Mouse (Mus musculus) T-helper 1 cell (primary cell): ENCODE results near the gene Tpt1.

Experiments used
- in situ Hi-C: fragments of 300-600 bp; cut with MboI, MseI; formaldehyde crosslinking; loops from one replicate; pipeline ENCODE4 v1.15.1; 2025; ENCODE audit warnings: high pct_unique_total_duplicates

Tpt1 gene

GRCm38 (mm10) chr14:75844867-75845697, at the start of gene Tpt1:
Gene Tpt1 (plus strand): TSS chr14:75845093.
- in situ Hi-C loops = no loop called here

- in situ Hi-C loops = no loop called here
These were observed 49.0 kb upstream of the Tpt1 start for GRCm38 (mm10) chr14:75795918-75796317.

- in situ Hi-C loops = no loop called here
These were observed 47.0 kb upstream of the Tpt1 start for GRCm38 (mm10) chr14:75797769-75798386.

- in situ Hi-C loops = no loop called here
These were observed 37.1 kb upstream of the Tpt1 start for GRCm38 (mm10) chr14:75807800-75808199.

GRCm38 (mm10) chr14:75809931-75810330, 35.0 kb upstream of the Tpt1 start:
- in situ Hi-C loops = loop anchor here (10.0 kb wide), 1 partner anchor 295 kb away; no protein-coding TSS in a partner anchor

GRCm38 (mm10) chr14:75818528-75818927, 26.4 kb upstream of the Tpt1 start:
- in situ Hi-C loops = loop anchor here (10.0 kb wide), 1 partner anchor 304 kb away; no protein-coding TSS in a partner anchor

- in situ Hi-C loops = loop anchor here (10.0 kb wide), 1 partner anchor 305 kb away; no protein-coding TSS in a partner anchor
These were observed 25.6 kb upstream of the Tpt1 start for GRCm38 (mm10) chr14:75819341-75819740.

GRCm38 (mm10) chr14:75820007-75820406, 24.9 kb upstream of the Tpt1 start:
- in situ Hi-C loops = no loop called here

- in situ Hi-C loops = loop anchor here (5.0 kb wide), 1 partner anchor 35 kb away; no protein-coding TSS in a partner anchor
These were observed 18.0 kb upstream of the Tpt1 start for GRCm38 (mm10) chr14:75826851-75827410.

GRCm38 (mm10) chr14:75828221-75828620, 16.7 kb upstream of the Tpt1 start:
- in situ Hi-C loops = loop anchor here (5.0 kb wide), 1 partner anchor 36 kb away; no protein-coding TSS in a partner anchor

GRCm38 (mm10) chr14:75828866-75829806, 15.8 kb upstream of the Tpt1 start:
- in situ Hi-C loops = loop anchor here (5.0 kb wide), 1 partner anchor 37 kb away; no protein-coding TSS in a partner anchor

- in situ Hi-C loops = loop anchor here (5.0 kb wide), 1 partner anchor 38 kb away; no protein-coding TSS in a partner anchor
These were observed 15.1 kb upstream of the Tpt1 start for GRCm38 (mm10) chr14:75829817-75830216.

- in situ Hi-C loops = no loop called here
These were observed 12.9 kb upstream of the Tpt1 start for GRCm38 (mm10) chr14:75832031-75832430.

GRCm38 (mm10) chr14:75832982-75833381, 11.9 kb upstream of the Tpt1 start:
- in situ Hi-C loops = no loop called here

- in situ Hi-C loops = no loop called here
These were observed 11.2 kb upstream of the Tpt1 start for GRCm38 (mm10) chr14:75833546-75834250.

- in situ Hi-C loops = no loop called here
These were observed 10.6 kb upstream of the Tpt1 start for GRCm38 (mm10) chr14:75834251-75834738.

- in situ Hi-C loops = no loop called here
These were observed 10.0 kb upstream of the Tpt1 start for GRCm38 (mm10) chr14:75834739-75835381.

GRCm38 (mm10) chr14:75836579-75836978, 8.3 kb upstream of the Tpt1 start:
- in situ Hi-C loops = no loop called here

GRCm38 (mm10) chr14:75837048-75837916, 7.6 kb upstream of the Tpt1 start:
- in situ Hi-C loops = no loop called here
